Mouse (Mus musculus) skeletal muscle tissue, adult 2 months (tissue): ENCODE results near the gene Krt78.
"Not testable (repeated sequence)": the region's sequence is repeated elsewhere in the genome, so short reads cannot be mapped to it uniquely, and the experiment has no call there.

Experiments
- DNase-seq: peaks from one replicate; pipeline ENCODE4 v3.0.0-alpha.2; 2012; ENCODE audit warnings: low read depth, low spot score

Gene Krt78

GRCm38 (mm10) chr15:101954187-101954586, at the start of gene Krt78:
Gene Krt78, minus strand, starts transcription at chr15:101954287.
- no peak for DNase-seq

- DNase-seq: no peak
Observed at GRCm38 (mm10) chr15:102003516-102003915, 49.4 kb upstream of the Krt78 start.

DNA sequence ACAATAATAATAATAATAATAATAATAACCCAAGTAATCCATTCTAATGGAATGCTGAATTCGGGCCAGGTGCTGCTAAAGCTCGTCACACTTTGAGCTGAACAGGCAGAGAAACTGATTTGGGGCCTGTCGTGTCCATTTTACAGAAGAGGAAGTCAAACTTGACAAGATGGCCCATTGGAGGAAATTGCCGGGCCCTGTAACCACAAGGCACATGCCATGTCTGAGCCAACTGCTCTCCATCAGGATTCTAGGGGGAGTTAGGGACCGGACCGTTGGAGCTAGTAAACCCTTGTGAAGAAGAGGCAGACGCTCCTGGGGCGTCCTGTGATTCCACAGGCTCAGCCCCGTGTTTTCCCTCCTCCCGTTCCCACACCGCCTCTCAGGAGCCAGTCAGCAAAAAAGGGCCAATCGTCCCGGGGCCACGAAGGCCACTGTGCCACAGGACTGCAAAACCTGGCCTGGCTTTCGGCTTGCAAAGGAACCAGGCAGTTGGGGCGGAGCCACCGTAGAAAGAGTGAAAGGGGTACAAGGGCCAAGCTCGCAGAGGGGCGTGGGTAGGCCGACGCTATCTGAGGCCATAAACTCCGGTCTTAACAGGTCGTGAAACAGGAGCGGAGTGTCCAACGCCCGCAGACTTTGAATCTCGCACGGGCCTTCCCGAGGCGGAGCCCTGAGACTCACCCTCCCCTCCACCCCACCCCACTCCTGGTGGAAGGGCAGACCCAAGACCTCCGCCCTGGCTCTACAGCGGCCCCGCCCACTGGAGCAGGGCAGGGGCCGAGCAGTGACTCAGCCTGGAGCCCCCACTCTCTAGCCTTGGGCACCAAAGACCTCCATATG, 48.8 kb upstream of the Krt78 start:
- DNase-seq: no peak

- DNase-seq: no peak
Observed at GRCm38 (mm10) chr15:101999676-102000335, 45.7 kb upstream of the Krt78 start.

DNA sequence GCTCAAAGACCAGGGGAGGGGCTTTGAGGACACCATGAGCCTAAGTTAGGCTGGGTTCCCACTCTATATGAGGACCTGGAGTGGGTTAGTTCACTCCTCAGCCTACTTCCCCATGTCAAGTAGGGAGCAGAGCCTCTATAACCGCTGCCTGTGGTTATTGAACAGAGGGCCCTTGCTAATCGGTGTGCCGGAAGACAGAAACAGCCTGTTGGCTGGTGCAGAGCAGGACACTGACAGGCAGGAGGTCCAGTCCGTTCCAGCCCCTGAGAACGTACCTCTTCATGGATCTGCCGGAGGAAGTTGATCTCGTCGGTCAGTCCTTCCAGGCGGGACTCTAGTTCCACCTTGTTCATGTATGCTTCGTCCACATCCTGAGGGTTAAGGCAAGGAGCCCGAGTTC, 45.1 kb upstream of the Krt78 start:
- no peak for DNase-seq

DNA sequence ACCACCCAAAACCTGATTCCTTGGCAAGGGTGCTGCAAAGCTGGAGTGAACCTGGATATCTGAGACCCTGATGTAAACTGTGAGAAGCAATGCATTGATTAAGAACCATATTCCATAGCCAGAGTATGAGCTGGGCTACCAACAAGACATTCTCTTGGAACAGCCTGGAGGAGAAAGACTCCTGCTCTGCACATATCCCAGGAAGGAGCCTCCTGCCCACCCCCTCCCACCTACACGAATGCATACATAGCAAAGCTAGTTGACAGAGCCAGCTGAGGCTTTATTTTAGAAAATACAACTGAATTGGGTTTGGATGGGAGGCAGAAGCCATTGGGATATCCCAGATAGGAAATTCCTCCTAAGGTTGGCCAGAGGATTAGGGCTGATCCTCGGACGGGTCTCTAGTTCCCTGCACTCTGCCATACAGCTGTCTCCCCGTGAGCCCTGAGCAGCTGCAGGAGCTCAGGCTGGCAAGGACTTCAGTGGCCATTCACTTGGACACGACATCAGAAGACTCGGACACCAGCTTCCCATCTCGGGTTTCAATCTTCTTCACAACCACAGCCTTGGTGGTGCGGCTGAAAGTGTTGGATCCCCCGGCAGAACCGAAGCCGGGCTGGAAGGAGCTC, 42.5 kb upstream of the Krt78 start:
- DNase-seq: not testable (repeated sequence)

DNA sequence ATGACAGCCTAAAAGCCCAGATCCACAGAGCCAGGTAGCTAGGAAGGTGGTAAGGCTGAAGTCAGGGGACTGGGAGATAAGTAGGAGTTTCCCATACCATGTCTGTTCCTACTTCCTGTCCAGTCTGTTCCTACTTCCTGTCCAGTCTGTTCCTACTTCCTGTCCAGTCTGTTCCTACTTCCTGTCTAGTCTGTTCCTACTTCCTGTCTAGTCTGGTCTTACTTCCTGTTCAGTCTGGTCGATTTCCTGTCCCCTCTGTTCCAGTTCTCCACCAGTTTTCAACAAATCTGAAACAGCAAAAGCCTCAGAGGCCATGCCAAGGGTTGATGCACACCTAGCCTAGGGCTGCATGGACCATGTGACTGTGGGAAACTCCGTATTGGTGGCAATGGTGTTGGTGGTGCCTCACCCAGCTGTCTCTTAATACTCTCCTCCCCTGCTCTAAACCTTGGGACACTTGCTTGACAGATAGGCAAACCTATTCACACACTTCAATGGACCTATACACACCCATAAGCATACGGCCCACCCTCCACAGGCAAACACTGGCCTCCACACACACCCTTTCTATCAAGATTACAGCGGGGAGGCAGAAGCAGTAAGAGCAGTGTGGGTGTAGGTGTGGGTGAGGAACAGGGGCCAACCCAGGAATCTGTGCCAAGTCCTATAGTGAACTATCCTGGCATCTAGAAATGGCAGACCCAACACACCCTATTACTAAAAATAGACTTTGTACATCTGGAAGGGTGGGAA, 41.6 kb upstream of the Krt78 start:
- no peak for DNase-seq

- DNase-seq: no peak
Observed at GRCm38 (mm10) chr15:101994365-101994764, 40.3 kb upstream of the Krt78 start.

GRCm38 (mm10) chr15:101990946-101991345, 36.9 kb upstream of the Krt78 start:
- no peak for DNase-seq

- DNase-seq: no peak
Observed at GRCm38 (mm10) chr15:101988714-101989113, 34.6 kb upstream of the Krt78 start.

DNA sequence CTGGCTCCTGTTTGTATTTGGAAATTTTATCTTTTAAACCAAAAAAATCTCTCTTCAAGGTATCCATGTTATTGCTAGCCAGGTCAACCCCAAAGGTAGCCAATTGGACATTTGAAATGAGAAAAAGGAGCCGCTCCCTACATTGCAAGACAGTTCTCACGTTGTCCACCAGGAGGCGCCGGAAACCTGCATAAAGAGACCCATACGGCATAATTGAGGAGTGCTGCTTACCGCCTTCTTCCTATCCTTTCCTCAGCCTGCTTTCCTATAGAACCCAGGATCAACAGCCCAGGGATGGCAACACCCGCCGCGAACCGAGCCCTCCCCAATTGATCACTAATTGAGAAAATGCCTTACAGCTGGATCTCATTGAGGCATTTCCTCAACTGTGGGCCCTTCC, 34.0 kb upstream of the Krt78 start:
- peak; percentile 75 for DNase-seq

DNA sequence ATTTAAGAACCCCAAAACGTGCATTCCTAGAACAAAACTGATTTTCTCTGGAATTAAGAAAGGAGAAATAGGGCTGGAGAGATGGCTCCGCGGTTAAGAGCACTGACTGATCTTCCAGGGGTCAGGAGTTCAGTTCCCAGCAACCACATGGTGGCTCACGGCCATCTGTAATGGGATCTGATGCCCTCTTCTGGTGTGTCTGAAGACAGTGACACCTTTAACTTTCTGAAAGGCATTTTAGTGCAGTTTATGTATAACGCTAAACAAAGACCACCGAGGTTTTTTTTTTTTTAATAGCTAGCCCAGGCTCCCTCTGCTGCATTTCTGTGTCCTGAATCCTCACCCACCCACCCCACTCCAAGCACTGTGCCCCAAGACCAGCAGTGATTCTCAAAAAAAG, 30.7 kb upstream of the Krt78 start:
- DNase-seq: no peak

- DNase-seq: peak; percentile 97
Observed at GRCm38 (mm10) chr15:101983949-101984601, 30.0 kb upstream of the Krt78 start.

DNA sequence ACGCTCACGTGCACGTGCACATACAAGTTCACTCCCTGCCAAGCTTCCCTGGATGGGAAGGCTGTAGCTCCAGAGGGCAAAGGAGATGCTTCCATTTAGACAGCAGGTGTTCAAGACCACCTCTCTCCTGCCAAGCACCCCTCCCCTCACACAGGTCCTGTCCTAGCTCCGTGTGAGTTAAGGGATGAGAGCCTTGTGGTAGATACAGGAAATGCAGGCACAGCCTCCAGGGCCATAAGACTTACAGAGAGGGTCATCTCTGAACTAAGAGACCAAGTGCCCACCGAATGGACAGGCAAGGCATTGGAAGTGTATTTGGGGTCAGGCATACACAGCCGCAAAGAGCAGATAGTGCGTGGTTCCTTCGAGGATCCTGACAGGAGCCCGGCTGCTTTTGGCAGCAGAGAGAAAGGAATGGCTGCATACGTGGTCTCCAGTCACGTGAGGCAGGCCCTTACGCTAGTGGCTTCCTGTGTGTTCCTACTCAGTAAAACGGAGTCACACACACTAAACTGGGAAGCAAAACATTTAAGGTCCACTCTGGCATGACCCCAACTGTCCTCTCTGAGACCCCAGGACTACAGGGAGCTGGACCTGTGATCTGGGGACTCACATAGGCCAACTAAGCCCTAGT, 29.3 kb upstream of the Krt78 start:
- no peak for DNase-seq

- DNase-seq: no peak
Observed at GRCm38 (mm10) chr15:101980849-101981248, 26.8 kb upstream of the Krt78 start.

DNA sequence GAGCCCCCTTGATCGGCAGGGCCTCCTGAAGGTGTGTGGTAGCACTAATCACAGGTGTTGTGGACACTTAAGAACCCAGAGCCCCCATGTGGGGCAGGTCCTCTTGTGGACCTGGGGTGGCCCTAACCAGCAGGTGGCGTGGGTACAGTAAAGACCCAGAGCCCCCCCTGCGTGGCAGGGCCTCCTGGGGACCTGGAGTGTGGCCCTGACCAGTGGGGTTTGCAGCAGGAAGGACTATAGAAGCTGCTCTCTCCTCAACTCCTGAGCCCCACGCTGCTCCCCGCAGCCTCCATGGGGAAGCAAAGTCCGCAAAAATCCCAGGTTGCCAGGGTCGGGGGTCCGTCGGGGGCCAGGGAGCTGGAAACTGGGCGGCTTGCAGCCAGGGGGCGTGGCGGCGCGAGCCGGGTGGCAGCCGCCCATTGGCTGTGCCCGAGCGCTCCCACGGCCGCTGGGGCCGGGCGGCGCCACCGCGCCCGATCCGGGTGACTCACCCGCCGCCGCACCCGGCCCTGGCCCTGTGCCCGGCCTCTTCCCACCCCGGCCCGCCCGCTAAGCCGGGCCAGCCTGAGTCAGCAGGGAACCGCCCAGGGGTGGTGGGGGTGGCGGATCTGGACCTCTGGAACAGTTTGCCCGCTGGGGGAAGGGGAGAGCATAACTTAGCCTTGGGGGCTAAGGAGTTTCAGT, 23.1 kb upstream of the Krt78 start:
- DNase-seq: peak; percentile 92

GRCm38 (mm10) chr15:101976641-101977040, 22.6 kb upstream of the Krt78 start:
- DNase-seq: no peak

- DNase-seq: peak; percentile 79
Observed at GRCm38 (mm10) chr15:101976023-101976422, 21.9 kb upstream of the Krt78 start.

DNA sequence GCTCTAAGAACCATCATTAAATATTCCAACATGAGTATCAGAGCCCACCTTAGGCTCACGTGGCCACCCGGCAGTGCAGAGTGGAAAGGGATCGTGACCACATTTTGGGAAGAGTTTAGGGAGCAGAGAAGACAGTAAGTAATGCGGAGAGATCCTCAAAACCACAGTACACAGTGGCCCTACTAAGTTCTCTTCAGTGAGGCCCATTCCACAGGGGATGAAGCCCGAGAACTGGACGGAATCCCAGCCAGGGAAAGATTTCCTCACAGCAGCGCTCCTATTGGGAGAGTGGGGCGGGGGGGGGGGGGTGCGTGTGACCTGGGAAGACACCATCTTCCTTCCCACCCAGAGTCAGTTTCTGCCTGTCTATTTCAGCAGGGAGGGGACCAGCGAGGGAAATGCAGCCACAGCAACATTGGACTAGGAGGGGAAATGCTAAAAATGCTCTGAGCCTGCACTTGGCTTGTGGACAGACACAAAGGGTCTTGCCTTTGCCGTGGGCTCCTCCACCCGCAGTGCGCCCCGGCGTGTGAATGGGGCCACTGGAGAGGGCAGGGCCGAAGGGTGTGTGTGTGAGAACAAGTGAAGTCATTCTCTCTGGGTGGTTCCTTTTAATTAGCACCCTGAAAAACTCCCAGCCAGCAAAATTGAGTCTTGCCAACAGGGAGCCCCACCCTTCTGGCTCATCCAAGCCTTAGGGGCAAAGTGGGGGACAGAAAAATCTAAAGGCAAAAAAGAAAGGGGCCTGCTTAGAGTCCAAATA, 20.2 kb upstream of the Krt78 start:
- peak; percentile 47 for DNase-seq
